Mouse (Mus musculus): ENCODE results near the gene Scarf1.
A peak's percentile ranks its signal among the peaks of the same experiment; 100 is the strongest.

Scarf1 gene

DNA sequence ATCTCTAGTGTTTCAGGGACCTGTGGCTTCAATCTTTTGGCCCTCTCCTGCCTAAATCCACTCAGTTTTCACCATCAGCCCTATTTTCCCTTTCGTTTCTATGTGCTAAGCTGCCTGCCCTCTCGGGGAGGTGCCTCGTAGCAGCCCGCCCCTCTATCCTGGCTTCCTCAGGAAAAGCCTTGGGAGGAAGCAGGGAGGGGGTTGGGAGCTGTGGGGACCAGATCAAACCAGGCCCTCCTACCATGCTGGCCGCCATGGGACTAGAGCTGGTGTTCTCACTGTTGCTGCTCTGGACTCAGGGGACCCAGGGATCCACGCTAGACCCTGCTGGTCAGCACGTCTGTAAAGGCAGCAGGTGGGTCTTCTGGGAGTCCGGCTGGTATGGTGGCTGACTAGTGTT, at the start of gene Scarf1:
Scarf1 (plus strand) TSS at position 205 of the 400 bp plus-strand sequence.
- peak; percentile 60 to 77 for DNase-seq (ENCODE audit: inconsistent age in 2 of 2, low spot score in 1 of 2)

DNA sequence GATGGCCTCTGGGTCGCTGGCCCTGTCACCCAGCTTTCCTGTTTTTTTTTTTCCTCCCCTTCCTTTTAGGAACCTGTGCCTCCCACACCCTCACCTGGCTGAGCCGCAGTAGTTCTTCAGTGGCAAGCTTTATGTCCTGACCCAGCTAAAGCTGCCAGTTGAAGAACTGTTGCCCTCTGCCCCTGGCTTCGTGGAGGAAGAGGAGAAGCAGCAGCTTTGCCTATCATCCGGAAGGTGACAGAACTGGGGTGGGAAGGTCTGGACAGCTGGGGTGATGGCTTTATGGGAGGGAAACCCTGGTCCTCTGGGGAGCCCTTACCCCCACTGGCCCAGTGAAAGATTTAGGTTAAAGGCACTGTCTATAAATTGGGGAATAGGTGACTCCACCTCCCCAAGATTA, 49.7 kb upstream of the Scarf1 start:
- peak; percentile 42 to 67 for DNase-seq (ENCODE audit: inconsistent age in 2 of 2, low spot score in 1 of 2)

DNA sequence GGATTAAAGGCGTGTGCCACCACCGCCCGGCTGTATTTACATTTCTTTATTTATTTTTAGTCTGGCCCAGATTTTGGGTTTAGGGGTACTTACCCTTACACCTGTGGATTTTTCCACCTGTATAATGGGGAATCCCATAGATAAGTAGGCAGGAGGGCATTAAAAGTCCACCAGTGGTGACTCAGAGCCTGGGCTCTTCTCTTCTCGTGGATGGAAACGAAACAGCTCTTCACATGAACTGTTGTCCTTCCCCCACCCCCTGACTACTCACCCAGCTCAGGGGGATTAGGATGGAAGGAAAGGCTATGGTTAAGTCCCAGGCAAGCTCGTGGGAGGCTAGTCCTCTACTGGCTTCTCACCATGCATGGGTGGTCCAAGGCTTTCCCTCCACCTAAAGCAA, 48.9 kb upstream of the Scarf1 start:
- DNase-seq (ENCODE audit: inconsistent age in 2 of 2, low spot score in 1 of 2) = peak in 1 of 2 experiments; percentile 25

DNA sequence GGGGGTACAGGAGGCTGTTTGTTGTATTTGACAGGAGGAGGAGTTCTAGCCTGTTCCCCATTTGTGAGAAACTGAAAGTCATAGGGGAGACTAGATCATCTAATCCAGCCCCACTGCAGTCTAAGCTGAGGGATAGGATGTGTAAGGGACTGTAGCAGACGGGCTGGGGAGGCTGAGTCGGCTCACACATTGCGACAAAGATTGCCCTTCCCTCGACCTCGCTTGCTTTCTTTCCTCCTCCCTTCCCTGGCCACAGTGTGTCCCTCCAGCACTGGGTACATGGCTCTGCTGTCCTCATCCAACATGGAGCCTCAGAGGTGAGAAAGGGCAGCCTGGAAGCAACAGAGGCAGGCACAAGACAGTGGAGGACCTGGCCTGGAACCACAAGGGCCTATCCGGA, 48.3 kb upstream of the Scarf1 start:
- DNase-seq (ENCODE audit: inconsistent age in 2 of 2, low spot score in 1 of 2) = no peak

DNA sequence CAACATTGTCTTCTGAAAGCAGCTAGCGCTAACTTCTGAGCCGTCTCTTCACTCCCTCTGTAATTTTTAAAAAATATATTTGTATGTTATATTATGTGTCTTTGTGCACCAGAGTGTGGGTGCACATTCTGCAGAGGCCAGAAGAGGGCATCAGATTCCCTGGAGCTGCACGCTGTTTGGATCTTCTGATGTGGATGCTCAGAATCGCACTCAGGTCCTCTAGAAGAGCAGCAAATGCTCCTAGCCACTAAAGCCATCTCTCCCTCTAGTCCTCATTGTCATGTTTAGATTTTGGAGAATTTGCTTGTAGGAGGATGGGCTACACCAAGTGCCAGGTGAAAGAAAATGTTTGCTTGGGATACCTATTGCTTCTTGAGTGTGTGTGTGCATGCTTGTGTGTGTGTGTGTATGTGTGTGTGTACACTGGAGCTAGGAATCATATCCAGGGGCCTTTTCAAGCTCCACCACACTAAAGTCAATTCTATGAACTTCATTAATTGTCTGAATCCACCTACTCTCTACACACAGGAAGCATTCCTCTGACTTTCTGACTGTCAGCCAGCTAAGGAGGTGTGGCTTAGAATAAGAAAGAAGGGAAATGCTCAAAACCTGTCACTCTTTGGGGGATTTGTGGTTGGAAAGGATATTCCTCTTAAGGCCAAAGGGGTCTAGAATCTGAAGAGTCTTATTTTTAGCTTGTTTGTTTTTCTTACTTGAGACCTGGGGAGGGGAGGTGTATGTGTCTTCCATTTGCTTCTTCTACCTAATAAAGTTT, 46.4 kb upstream of the Scarf1 start:
- peak in 1 of 2 experiments; percentile 58 for DNase-seq (ENCODE audit: inconsistent age in 2 of 2, low spot score in 1 of 2)

DNA sequence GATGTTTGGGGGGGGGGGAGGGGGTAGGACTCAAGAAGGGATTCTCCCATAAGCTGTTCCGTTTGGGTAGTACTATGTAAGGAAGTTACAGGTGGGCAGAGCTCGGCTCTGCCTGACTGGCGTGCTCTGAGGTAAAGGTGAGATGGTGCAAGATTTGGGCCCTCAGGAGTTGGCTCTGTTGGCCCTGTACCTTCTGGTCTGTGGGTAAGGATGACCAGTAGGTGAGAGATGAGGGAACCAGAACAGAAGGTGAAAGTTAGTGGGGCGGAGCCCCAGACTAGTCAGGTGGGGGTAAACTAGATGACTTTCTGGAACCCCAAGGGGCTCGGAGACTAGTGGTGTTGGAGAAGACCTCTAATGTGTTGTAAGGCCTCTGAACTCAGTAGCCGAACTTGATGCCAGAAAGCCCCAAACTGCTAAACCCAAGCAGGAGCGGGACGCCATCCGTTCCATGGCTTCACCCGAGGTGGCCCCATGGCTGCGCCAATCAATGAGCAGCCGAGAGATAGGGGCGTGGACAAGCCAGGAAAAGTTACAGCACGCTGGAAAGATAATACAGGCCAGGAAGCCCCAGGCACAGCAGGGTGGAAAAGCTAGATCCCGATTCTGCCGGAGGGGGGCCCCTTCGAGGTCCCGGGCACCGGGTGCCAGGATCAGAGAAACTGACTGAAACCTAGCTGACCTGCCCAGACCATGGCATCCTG, 45.7 kb upstream of the Scarf1 start:
- DNase-seq (ENCODE audit: inconsistent age in 2 of 2, low spot score in 1 of 2) = peak; percentile 86 to 93

DNA sequence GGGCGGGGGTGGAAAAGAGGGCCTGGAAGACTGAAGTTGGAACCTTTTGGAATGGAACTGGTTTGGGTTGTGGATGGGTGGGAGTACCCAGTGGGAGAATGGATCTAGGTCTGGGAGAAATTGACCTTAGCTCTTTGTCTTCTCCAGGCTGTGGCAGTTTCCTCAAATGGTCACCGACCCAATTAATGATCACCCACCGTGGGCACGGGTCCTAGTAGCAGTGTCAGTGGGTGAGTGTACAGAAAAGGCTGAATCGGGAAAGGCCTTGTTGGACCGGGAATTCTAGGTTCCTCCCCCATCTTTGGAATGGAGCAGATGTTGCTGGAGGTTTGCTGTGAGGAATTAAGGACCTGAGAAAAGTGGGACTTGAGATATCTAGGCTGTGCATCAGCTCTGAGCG, 44.9 kb upstream of the Scarf1 start:
- no peak for DNase-seq (ENCODE audit: inconsistent age in 2 of 2, low spot score in 1 of 2)

DNA sequence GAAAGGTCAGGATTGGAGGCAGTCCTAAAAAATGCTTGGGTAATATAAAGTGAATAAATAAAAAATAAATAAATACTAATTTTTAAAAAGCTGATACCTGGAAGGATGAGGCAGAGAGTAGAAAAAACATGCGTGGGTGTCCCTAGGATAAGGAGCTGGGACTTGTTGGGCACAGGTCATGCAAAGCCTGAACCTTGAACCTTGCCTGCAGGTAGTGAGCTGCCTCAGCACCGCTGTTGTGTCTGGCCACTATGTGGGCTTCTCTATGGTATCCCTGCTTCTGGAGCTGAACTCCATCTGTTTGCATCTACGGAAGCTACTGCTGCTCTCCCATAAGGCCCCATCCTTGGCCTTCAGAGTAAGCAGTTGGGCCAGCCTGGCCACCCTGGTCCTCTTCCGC, 44.1 kb upstream of the Scarf1 start:
- DNase-seq (ENCODE audit: inconsistent age in 2 of 2, low spot score in 1 of 2) = no peak

DNA sequence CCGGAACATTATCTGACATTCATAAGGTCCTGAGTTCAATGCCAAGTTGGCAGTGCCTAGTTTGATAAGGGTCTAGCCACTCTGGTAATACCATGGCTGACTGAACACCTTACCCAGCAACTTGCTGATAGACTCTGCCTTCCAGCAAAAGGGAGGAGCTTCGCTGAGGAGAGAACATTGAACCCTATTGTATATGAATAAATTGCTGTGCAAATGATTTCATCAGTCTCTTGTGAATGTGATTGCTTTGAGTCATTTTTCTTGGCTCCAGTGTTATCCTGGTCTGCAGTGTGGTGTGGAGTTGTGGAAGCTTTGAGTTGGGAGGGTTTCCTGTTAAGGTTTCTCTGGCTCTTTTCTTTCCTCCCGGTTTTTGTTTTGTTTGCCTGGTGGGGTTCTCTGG, 42.7 kb upstream of the Scarf1 start:
- peak in 1 of 2 experiments; percentile 26 for DNase-seq (ENCODE audit: inconsistent age in 2 of 2, low spot score in 1 of 2)

DNA sequence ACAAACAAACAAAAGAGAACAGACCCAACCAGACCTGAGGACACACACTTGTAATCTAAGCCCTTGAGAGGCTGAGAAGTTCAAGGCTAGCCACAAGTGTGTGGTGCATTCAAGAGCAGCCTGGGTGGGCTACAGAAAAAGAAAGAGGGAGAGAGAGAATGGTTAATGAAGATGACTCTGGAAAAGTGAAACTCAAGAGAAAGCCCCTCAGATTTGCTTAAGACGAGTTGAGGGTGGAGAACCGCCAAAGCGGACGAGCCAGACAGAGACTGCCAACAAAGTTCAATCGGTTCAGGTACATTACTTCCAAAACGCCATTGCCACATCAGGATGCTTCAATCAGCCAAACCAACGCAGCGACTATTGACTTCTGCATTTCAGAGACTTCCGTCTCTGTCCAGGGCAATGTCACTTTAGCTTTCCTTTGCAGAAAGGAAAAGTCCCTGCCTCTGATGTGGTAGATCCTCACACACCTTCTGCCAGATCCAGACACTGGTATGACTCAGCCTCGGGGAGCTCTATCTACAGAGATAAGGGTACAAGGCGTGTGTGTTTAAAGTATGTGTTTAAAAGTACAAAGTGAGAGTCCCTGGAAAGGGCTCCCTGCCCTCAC, 40.8 kb upstream of the Scarf1 start:
- DNase-seq (ENCODE audit: inconsistent age in 2 of 2, low spot score in 1 of 2) = peak in 1 of 2 experiments; percentile 65

DNA sequence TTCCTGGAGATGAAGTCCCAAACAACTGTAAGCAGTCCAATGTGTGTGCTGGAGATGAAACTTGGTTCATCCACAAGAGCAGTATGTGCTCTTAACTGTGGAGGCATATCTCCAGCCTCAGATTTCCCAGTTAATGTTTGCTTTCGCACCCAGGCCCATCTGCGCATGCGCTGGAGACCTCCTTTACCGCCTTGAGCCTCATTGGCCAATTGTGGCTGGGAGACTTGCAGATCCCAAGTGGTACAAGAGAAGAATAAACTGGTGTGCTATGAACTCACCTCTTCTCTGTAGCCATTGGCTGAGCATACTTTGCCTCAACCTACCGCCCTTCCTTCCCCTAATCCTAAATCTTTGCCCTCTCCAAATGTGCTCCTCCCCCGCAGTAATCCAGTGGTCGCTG, 40.0 kb upstream of the Scarf1 start:
- no peak for DNase-seq (ENCODE audit: inconsistent age in 2 of 2, low spot score in 1 of 2)

DNA sequence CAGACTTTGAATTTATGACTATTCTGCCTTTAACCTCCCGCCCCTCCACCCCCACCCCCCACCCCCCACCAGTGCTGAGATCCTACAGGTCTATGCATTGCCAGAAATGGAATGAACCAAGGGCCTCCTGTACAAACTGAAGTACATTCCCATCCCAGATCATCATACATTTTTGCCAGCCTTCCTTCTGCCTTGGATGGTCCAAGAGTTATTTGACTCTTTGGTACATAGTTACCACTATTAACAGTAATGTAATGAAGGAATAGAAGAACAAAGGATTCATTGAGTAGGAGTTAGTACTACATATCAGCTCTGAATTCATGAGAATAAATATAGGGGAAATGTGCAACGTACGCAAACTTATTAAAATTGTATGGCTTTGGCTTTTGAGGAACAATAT, 27.1 kb upstream of the Scarf1 start:
- DNase-seq (ENCODE audit: inconsistent age in 2 of 2, low spot score in 1 of 2) = no peak

DNA sequence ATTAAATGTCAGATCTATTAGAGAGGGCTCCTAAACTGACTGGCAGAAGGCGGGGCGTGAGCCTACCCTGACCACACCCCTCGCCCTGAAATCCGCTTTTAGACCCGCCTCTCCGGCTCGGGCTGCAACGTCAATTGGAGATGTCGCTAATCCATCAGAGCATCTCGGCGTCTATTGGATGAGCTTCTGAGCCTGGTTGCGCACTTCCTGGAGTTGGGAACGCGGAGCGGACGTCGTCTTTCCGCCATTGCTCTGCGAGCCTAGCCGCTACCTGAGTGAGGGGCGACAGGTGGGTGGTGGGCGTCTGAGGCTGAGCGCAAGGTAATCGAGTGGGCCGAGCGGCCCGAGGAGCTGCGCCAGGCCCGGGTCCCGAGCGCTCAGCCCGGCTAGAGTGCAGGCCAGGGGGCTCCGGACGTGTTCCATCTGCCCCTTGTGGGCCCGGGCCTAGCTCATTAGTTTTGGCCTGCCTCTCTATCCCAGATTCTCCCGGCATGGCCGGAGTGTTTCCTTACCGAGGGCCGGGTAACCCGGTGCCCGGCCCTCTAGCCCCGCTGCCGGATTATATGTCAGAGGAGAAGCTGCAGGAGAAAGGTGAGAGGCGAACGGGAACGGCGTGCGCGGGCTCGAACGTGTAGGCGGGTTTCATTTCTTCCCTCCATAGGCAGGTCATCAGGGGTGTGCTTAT, 26.6 kb upstream of the Scarf1 start, which contains the start of gene Prpf8:
Prpf8 (plus strand) TSS at position 216 of the 685 bp plus-strand sequence.
- DNase-seq (ENCODE audit: inconsistent age in 2 of 2, low spot score in 1 of 2) = peak; percentile 97 to 100

DNA sequence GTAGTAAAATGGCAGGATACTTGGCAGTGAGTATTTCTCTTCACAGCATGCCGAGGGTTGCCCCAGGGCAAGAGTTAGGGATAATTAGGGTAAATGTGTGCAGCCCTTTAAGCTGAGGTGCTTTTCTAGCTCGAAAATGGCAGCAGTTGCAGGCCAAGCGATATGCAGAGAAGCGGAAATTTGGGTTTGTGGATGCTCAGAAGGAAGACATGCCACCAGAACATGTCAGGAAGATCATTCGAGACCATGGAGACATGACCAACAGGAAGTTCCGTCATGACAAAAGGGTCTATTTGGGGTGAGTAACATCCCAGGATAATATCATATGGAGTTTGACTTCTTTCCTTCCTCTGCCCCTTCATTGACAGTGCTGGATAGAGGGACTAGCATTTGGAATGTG, 25.8 kb upstream of the Scarf1 start:
- no peak for DNase-seq (ENCODE audit: inconsistent age in 2 of 2, low spot score in 1 of 2)

DNA sequence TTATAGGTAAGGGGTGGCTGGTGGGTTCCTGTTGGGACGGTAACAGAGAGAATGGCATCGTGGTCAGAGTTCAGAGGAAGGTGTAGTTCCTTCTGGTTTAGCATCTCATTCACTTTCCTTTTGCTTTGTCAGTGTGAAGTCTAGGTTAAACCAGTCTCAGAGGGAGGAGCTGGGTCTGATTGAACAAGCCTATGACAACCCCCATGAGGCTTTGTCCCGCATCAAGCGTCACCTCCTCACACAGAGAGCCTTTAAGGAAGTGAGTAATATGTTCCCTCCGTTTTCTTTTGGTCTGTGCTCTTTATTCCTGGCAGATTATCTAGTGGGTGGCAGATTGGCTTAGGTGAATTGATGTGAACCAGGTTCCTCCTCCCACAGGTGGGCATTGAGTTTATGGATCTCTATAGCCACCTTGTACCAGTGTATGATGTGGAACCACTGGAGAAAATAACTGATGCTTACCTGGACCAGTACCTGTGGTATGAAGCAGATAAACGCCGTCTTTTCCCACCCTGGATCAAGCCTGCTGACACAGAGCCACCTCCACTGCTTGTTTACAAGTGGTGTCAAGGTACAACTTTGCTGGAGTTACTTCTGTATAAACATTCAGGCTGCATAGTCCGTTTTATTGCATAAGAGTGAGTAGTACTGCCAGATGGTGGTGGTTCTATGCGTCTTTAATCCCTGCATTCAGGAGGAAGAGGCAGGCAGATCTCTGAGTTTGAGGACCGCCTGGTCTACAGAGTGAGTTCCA, 18.9 kb upstream of the Scarf1 start:
- DNase-seq (ENCODE audit: inconsistent age in 2 of 2, low spot score in 1 of 2) = no peak

DNA sequence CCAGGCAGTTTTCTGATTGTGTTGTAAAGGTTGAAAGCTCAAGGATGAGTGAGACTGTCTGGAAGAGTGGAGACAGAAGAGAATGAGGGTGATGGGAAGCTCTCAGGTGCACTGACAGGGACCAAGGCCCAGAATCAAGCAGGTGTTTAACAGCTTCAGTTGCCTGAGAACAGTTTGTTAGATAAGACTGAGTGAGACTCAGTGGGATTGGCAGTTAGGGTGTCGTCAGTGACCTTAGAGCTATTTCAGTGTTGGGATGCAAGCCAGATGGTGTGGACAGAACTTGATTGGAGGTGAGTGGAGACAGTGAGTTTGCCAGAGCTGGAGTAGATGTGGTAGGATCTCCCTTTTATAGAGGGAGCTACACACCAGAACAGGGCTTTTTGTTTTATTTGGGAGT, 15.2 kb upstream of the Scarf1 start:
- DNase-seq (ENCODE audit: inconsistent age in 2 of 2, low spot score in 1 of 2) = peak in 1 of 2 experiments; percentile 72

DNA sequence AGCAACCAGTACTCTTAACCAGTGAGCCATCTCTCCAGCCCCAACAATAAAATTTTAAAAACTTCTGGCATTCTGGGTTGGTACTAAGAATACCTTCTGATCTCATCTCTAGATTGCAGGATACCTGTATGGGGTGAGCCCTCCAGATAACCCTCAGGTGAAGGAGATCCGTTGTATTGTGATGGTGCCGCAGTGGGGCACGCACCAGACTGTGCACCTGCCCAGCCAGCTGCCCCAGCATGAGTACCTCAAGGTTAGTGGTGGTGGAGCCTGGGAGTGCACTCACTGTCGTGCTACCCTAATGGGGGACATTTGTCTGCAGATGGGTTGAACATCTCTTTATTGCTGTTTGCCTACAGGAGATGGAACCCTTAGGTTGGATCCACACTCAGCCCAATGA, 5.2 kb upstream of the Scarf1 start:
- DNase-seq (ENCODE audit: inconsistent age in 2 of 2, low spot score in 1 of 2) = no peak

DNA sequence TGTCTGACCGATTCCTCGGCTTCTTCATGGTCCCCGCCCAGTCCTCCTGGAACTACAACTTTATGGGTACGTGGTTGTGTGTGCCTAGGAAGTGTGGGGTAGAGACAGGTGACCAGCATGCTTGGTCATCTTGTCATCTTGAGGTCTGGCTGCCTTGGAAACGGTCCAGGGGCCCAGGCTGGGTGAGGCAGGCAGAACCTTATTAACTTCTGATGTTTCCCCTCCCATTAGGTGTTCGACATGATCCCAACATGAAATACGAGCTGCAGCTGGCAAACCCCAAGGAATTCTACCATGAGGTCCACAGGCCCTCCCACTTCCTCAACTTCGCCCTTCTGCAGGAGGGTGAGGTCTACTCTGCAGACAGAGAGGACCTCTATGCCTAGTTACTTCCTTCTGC, 4.4 kb upstream of the Scarf1 start:
- DNase-seq (ENCODE audit: inconsistent age in 2 of 2, low spot score in 1 of 2) = peak; percentile 30 to 57

DNA sequence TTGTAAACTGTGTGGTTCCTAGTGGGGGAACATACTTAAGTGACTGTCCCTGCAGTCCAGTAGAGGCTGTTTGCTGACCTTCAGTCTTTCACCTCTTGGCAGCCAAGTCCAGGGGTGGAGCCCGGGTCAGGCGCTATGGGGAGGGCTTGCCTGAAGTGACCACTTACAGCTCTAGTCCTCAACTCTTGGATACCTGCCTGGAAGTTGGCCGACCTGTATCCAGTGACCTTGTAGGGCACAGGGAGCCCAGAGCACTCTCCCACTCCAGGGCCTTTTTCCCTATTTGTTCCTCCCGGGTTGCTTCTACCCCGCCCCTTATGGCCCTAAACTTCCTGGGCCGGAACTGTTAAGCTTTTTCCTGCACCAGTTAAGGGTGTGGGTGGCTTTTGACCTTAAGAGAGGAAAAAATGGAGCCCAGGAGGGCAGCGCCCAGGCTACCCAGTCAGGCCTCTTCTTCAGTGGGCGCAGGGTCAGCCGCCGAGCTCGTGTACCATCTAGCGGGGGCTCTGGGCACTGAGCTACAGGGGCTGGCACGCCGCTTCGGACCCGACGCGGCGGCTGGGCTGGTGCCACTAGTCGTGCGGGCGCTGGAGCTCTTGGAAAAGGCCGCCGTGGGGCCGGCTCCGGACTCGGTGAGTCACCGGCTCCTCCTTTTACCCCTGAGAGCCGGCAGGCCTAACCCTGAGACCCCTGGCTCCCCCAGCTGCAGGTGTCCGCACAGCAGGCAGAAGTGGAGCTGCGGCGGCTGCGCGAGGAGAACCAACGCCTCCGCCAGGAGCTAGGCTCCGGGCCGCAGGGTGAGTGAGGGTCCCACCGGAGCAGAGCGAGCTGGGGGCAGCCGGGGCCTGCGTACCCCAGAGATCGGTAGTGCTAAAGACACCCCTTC, 3.4 kb upstream of the Scarf1 start, which contains the start of gene Rilp:
Rilp (plus strand) TSS at position 354 of the 886 bp plus-strand sequence.
- DNase-seq (ENCODE audit: inconsistent age in 2 of 2, low spot score in 1 of 2) = peak; percentile 83 to 94

DNA sequence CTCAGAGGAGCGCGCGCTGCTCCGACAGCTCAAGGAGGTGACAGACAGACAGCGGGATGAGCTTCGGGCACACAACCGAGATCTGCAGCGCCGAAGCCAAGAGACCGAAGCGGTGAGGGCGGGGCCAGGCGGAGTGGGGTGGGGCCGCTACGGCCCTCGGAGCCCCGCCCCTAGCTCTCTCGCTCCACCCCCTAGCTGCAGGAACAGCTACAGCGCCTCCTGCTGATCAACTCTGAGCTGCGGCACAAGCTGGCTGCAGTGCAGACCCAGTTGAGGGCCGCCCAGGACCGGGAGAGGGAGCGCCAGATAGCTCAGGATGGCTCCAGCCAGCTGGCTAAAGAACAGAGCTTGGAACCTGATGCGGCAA, 2.7 kb upstream of the Scarf1 start:
- peak; percentile 94 to 98 for DNase-seq (ENCODE audit: inconsistent age in 2 of 2, low spot score in 1 of 2)
